Mouse (Mus musculus) forebrain, embryonic 15.5 days (tissue): ENCODE measurements around the gene Sufu. TPM values are rescaled to one million over a fixed set of nuclear protein-coding genes. Genes with fewer than 3 reads are reported as not detected.
A peak's percentile ranks its signal among the peaks of the same experiment; 100 is the strongest.

ENCODE experiments used
- ATAC-seq: fragments of 200-750 bp; cut with Nextera tagmentation; replicated peaks from 2 replicates; pipeline ENCODE4 v1.8.0; 2017; ENCODE audit warnings: mild to moderate bottlenecking, moderate TSS enrichment, moderate library complexity
- H3K27ac ChIP-seq: fragments of 300-500 bp; sonication (generic); replicated peaks from 2 replicates; pipeline ENCODE4 v1.5.1; 2015; ENCODE audit warnings: mild to moderate bottlenecking, inconsistent platforms
- H3K27me3 ChIP-seq: fragments of 300-500 bp; sonication (generic); 2 replicates; pipeline ENCODE4 v1.6.1; 2015; ENCODE audit warnings: inconsistent platforms
- H3K36me3 ChIP-seq: fragments of 300-500 bp; sonication (generic); 2 replicates; pipeline ENCODE4 v1.6.1; 2015; ENCODE audit warnings: mild to moderate bottlenecking, inconsistent platforms
- H3K4me1 ChIP-seq: fragments of 300-500 bp; sonication (generic); 2 replicates; pipeline ENCODE4 v1.6.1; 2015; ENCODE audit warnings: inconsistent platforms
- H3K4me2 ChIP-seq: fragments of 300-500 bp; sonication (generic); replicated peaks from 2 replicates; pipeline ENCODE4 v1.6.1; 2015; ENCODE audit warnings: mild to moderate bottlenecking, inconsistent platforms
- H3K4me3 ChIP-seq: fragments of 300-500 bp; sonication (generic); 2 replicates; pipeline ENCODE4 v1.5.1; 2015; ENCODE audit warnings: mild to moderate bottlenecking, inconsistent platforms
- H3K9ac ChIP-seq: fragments of 300-500 bp; sonication (generic); replicated peaks from 2 replicates; pipeline ENCODE4 v1.6.1; 2015; ENCODE audit warnings: mild to moderate bottlenecking, inconsistent platforms
- H3K9me3 ChIP-seq: fragments of 300-500 bp; sonication (generic); 2 replicates; pipeline ENCODE4 v1.6.1; 2016; ENCODE audit warnings: inconsistent platforms
- WGBS: fragments of 180-500 bp; shearing (Covaris S2); methylation state at CpG from one replicate; pipeline ENCODE4 v1.1.7; 2015; ENCODE audit warnings: mixed read lengths; 5-methylcytosine and 5-hydroxymethylcytosine counted together
- polyA plus RNA-seq: library from polyadenylated mRNA; unstranded; fragments of >200 nt; fragmentation: Nextera tagmentation; extraction: Ambion mirVana; gene quantifications from 2 replicates; pipeline ENCODE4 v1.2.1, GENCODE M21; 2015

The Sufu gene
- polyA plus RNA-seq, result 28.9 and 30.5 TPM in 2 replicates

- H3K9me3 ChIP-seq, result no peaks in the 10 kb centered on the region
- peak within 1 kb of the TSS; percentile 94 for H3K9ac ChIP-seq
- peaks cover 45% of the 10 kb centered on the region for H3K4me1 ChIP-seq
- H3K4me3 ChIP-seq, result peak within 1 kb of the TSS; percentile 93
- peak within 1 kb of the TSS; percentile 93 for H3K27ac ChIP-seq
- WGBS, result 1% methylated on average over 57 of the region's 57 CpGs
- ATAC-seq, result peak; percentile 79
- H3K27me3 ChIP-seq, result no peaks in the 10 kb centered on the region
- H3K4me2 ChIP-seq, result peak within 1 kb of the TSS; percentile 94
- H3K36me3 ChIP-seq, result no peaks in the 10 kb centered on the region
Observed at GRCm38 (mm10) chr19:46396686-46397435, at the start of gene Sufu. TSS of gene Sufu (plus strand) at chr19:46396896.

GRCm38 (mm10) chr19:46347146-46347545, 49.5 kb upstream of the Sufu start:
- Histone ChIP-seq H3K27me3 (0 out of 2 replicates have a peak, but pooled peaks cover 7% of the 10 kb centered on the region), H3K4me3 (no peak overlapping the region), H3K4me1 (peaks cover 24% of the 10 kb centered on the region), H3K9ac (no peak overlapping the region), H3K4me2 (no peak overlapping the region), H3K9me3 (no peaks in the 10 kb centered on the region), H3K27ac (no peak overlapping the region), H3K36me3 (no peaks in the 10 kb centered on the region)
- WGBS, result 95% methylated on average over 1 of the region's 1 CpGs
- no peak for ATAC-seq

- Histone ChIP-seq H3K27me3 (0 out of 2 replicates have a peak, but pooled peaks cover 7% of the 10 kb centered on the region), H3K4me1 (peaks cover 24% of the 10 kb centered on the region), H3K27ac (peak overlapping the region; percentile 93), H3K4me3 (peak overlapping the region; percentile 75), H3K36me3 (no peaks in the 10 kb centered on the region), H3K4me2 (peak overlapping the region; percentile 90), H3K9me3 (no peaks in the 10 kb centered on the region), H3K9ac (peak overlapping the region; percentile 92)
- WGBS, result 28% methylated on average over 14 of the region's 14 CpGs
- ATAC-seq, result no peak
Observed at GRCm38 (mm10) chr19:46347936-46348668, 48.6 kb upstream of the Sufu start.

GRCm38 (mm10) chr19:46348761-46349458, 47.8 kb upstream of the Sufu start:
- Histone ChIP-seq H3K4me3 (peak overlapping the region; percentile 75), H3K36me3 (no peaks in the 10 kb centered on the region), H3K27ac (peak overlapping the region; percentile 93), H3K4me2 (peak overlapping the region; percentile 90), H3K27me3 (0 out of 2 replicates have a peak, but pooled peaks cover 7% of the 10 kb centered on the region), H3K4me1 (peaks cover 24% of the 10 kb centered on the region), H3K9ac (peak overlapping the region; percentile 92), H3K9me3 (no peaks in the 10 kb centered on the region)
- peak; percentile 94 for ATAC-seq
- WGBS, result under 1% methylated on average over 78 of the region's 78 CpGs

GRCm38 (mm10) chr19:46349550-46349949, 47.1 kb upstream of the Sufu start:
- ATAC-seq, result peak; percentile 20; the same call in 1 of the 2 replicates

GRCm38 (mm10) chr19:46350168-46350932, 46.3 kb upstream of the Sufu start, which contains the start of gene 2310034G01Rik:
TSS of gene 2310034G01Rik (minus strand) at chr19:46350302.
- Histone ChIP-seq H3K4me1 (peaks cover 19% of the 10 kb centered on the region), H3K27ac (peak within 1 kb of the TSS; percentile 93), H3K27me3 (0 out of 2 replicates have a peak, but pooled peaks cover 7% of the 10 kb centered on the region), H3K4me2 (peak within 1 kb of the TSS; percentile 90), H3K9me3 (no peaks in the 10 kb centered on the region), H3K9ac (peak within 1 kb of the TSS; percentile 92), H3K4me3 (peak within 1 kb of the TSS; percentile 75), H3K36me3 (no peaks in the 10 kb centered on the region)
- ATAC-seq, result no peak
- WGBS, result 50% methylated on average over 10 of the region's 10 CpGs

More at GRCm38 (mm10) chr19:46349550-46349949, 47.1 kb upstream of the Sufu start:
- Histone ChIP-seq H3K4me2 (peak overlapping the region; percentile 90), H3K4me3 (peak overlapping the region; percentile 75), H3K9ac (peak overlapping the region; percentile 92), H3K9me3 (no peaks in the 10 kb centered on the region), H3K27ac (peak overlapping the region; percentile 93; the same call in 1 of the 2 replicates), H3K4me1 (peaks cover 22% of the 10 kb centered on the region), H3K27me3 (0 out of 2 replicates have a peak, but pooled peaks cover 7% of the 10 kb centered on the region), H3K36me3 (no peaks in the 10 kb centered on the region)
- WGBS, result 28% methylated on average over 6 of the region's 6 CpGs

- peak overlapping the region; percentile 54 for H3K4me3 ChIP-seq
- peak overlapping the region; percentile 62 for H3K9ac ChIP-seq
- under 1% methylated on average over 29 of the region's 29 CpGs for WGBS
- no peaks in the 10 kb centered on the region for H3K9me3 ChIP-seq
- peaks cover 9% of the 10 kb centered on the region for H3K4me1 ChIP-seq
- H3K27ac ChIP-seq, result no peak overlapping the region
- H3K4me2 ChIP-seq, result peak overlapping the region; percentile 67
- peak; percentile 95 for ATAC-seq
- no peaks in the 10 kb centered on the region for H3K36me3 ChIP-seq
- H3K27me3 ChIP-seq, result no peaks in the 10 kb centered on the region
Observed at GRCm38 (mm10) chr19:46356701-46357138, 40.0 kb upstream of the Sufu start.

GRCm38 (mm10) chr19:46357344-46358280, 39.1 kb upstream of the Sufu start:
- WGBS, result 22% methylated on average over 25 of the region's 25 CpGs
- H3K4me1 ChIP-seq, result peaks cover 9% of the 10 kb centered on the region
- no peak overlapping the region for H3K27ac ChIP-seq
- no peaks in the 10 kb centered on the region for H3K9me3 ChIP-seq
- ATAC-seq, result no peak; the same call in 1 of the 2 replicates
- H3K9ac ChIP-seq, result peak overlapping the region; percentile 62
- H3K36me3 ChIP-seq, result no peaks in the 10 kb centered on the region
- peak overlapping the region; percentile 67 for H3K4me2 ChIP-seq
- H3K27me3 ChIP-seq, result no peaks in the 10 kb centered on the region
- peak overlapping the region; percentile 54 for H3K4me3 ChIP-seq

GRCm38 (mm10) chr19:46358381-46358780, 38.3 kb upstream of the Sufu start:
- no peak for ATAC-seq
- Histone ChIP-seq H3K27me3 (no peaks in the 10 kb centered on the region), H3K4me2 (no peak overlapping the region), H3K9ac (no peak overlapping the region), H3K4me1 (peaks cover 9% of the 10 kb centered on the region), H3K4me3 (no peak overlapping the region), H3K9me3 (no peaks in the 10 kb centered on the region), H3K36me3 (no peaks in the 10 kb centered on the region), H3K27ac (no peak overlapping the region)
- WGBS, result 62% methylated on average over 4 of the region's 4 CpGs

GRCm38 (mm10) chr19:46362104-46362503, 34.6 kb upstream of the Sufu start:
- Histone ChIP-seq H3K36me3 (no peaks in the 10 kb centered on the region), H3K9me3 (no peaks in the 10 kb centered on the region), H3K4me3 (no peak overlapping the region), H3K27ac (no peak overlapping the region), H3K4me2 (no peak overlapping the region), H3K9ac (no peak overlapping the region), H3K4me1 (peaks cover 8% of the 10 kb centered on the region), H3K27me3 (no peaks in the 10 kb centered on the region)
- no peak for ATAC-seq
- 79% methylated on average over 8 of the region's 8 CpGs for WGBS
